Mouse (Mus musculus) lung, adult 2 months (tissue): ENCODE results near the gene Hfe2.

Experiments
- CTCF ChIP-seq: fragments of 200-500 bp; IDR thresholded peaks from 2 replicates; pipeline ENCODE4 v1.5.1; 2011; ENCODE audit warnings: mild to moderate bottlenecking, low read length, control low read depth; ENCODE audit not compliant: insufficient read depth
- POLR2A ChIP-seq: fragments of 200-500 bp; IDR thresholded peaks from 2 replicates; pipeline ENCODE4 v1.6.1; 2011; ENCODE audit warnings: low read depth, mild to moderate bottlenecking, control low read depth, low read length, borderline replicate concordance; ENCODE audit errors: extremely low read depth

DNA sequence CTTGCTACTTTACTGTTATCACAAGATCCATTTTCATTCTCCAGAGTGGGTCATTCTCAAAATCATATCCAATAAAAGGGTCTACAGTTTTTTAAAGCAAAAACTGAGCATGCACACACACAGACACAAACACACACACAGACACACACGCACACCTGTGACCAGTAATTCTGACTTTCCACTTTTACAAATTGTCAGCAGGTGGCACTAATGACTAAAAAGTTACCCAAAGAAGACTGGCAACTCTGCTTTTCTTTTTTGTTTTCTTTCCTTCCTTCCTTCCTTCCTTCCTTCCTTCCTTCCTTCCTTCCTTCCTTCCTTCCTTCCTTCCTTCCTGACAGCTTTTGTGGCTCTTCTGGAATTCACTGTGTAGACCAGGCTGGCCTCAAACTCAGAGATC, 20.6 kb downstream of the Hfe2 start:
- TF ChIP-seq POLR2A (no peak), CTCF (no peak)
